Mouse (Mus musculus) CD4-positive naive resting alpha-beta T cell, adult 76 days (primary cell): ENCODE results near the gene Mphosph8. TPM values are rescaled to one million over a fixed set of nuclear protein-coding genes. Genes with fewer than 3 reads are reported as not detected.

Experiments
- total RNA-seq: library from RNA; stranded (reverse); gene quantifications from one replicate; pipeline ENCODE4 v1.2.4, GENCODE M21; 2023

Mphosph8 gene
- total RNA-seq, result 27.4 TPM

GRCm38 (mm10) chr14:56667969-56668802, at the start of gene Mphosph8:
Gene Mphosph8, plus strand, starts transcription at chr14:56668248.

Other genes starting within 250 kb of the Mphosph8 start
- 9.1 TPM for gene Cenpj, start 92.8 kb upstream of the Mphosph8 start, total RNA-seq
- 77.4 TPM for gene Parp4, start 92.6 kb upstream of the Mphosph8 start, total RNA-seq
- 70.1 TPM for gene Pspc1, start 110.1 kb downstream of the Mphosph8 start, total RNA-seq
- 53.0 TPM for gene Zmym5, start 143.5 kb downstream of the Mphosph8 start, total RNA-seq
- gene Zmym2, start 218.4 kb downstream of the Mphosph8 start, total RNA-seq, result 99.9 TPM